Mouse (Mus musculus) testis, adult 2 months (tissue): ENCODE data around the gene Dnmt3b.
"Not testable (repeated sequence)": the region's sequence is repeated elsewhere in the genome, so short reads cannot be mapped to it uniquely, and the experiment has no call there.

Experiments
- CTCF ChIP-seq: fragments of 200-500 bp; IDR thresholded peaks from 2 replicates; pipeline ENCODE4 v1.5.1; 2012; ENCODE audit warnings: low read depth, mild to moderate bottlenecking, inconsistent platforms, low read length, moderate library complexity; ENCODE audit not compliant: control insufficient read depth, insufficient read depth, insufficient replicate concordance
- POLR2A ChIP-seq: fragments of 200-500 bp; IDR thresholded peaks from 2 replicates; pipeline ENCODE4 v1.6.1; 2012; ENCODE audit warnings: low read depth, mild to moderate bottlenecking, inconsistent platforms, low read length, moderate library complexity; ENCODE audit not compliant: control insufficient read depth

GRCm38 (mm10) chr2:153657659-153658058, 8.4 kb downstream of the Dnmt3b start:
- TF ChIP-seq CTCF, POLR2A: not testable (repeated sequence)
